Mouse (Mus musculus) heart, embryonic 14.5 days (tissue): ENCODE measurements around the gene Ahdc1. TPM values are rescaled to one million over a fixed set of nuclear protein-coding genes. Genes with fewer than 3 reads are reported as not detected.

ENCODE experiments used
- ATAC-seq: fragments of 200-750 bp; cut with Nextera tagmentation; 2 replicates; pipeline ENCODE4 v1.8.0; 2017; ENCODE audit warnings: low read depth, moderate TSS enrichment; ENCODE audit not compliant: insufficient number of reproducible peaks, insufficient read depth, low FRiP score
- H3K27ac ChIP-seq, 2 experiments: fragments of 200-500 bp in 1 of 2; fragments of 300-500 bp in 1 of 2; sonication (generic) in 1 of 2; replicated peaks in 1 of 2; 2 replicates each; pipeline ENCODE4 v1.5.1; 2012 to 2014; ENCODE audit warnings: low read depth in 2 of 2, low read length in 2 of 2, control low read depth in 1 of 2, mild to moderate bottlenecking in 1 of 2, mixed read lengths in 1 of 2; ENCODE audit not compliant: control insufficient read depth in 1 of 2, insufficient read depth in 1 of 2
- H3K27me3 ChIP-seq: fragments of 300-500 bp; sonication (generic); 2 replicates; pipeline ENCODE4 v1.6.1; 2014; ENCODE audit warnings: mild to moderate bottlenecking, low read length, control low read depth; ENCODE audit not compliant: control insufficient read depth, insufficient read depth
- H3K36me3 ChIP-seq: fragments of 300-500 bp; sonication (generic); 2 replicates; pipeline ENCODE4 v1.6.1; 2014; ENCODE audit warnings: mild to moderate bottlenecking, control low read depth, low read length, mixed read lengths; ENCODE audit not compliant: control insufficient read depth, insufficient read depth
- H3K4me1 ChIP-seq, 2 experiments: fragments of 200-500 bp in 1 of 2; fragments of 300-500 bp in 1 of 2; sonication (generic) in 1 of 2; 2 replicates each; pipeline ENCODE4 v1.6.1; 2012 to 2014; ENCODE audit warnings: low read length in 2 of 2, control low read depth in 1 of 2, mixed read lengths in 1 of 2; ENCODE audit not compliant: control insufficient read depth in 2 of 2, insufficient read depth in 2 of 2
- H3K4me2 ChIP-seq: fragments of 300-500 bp; sonication (generic); 2 replicates; pipeline ENCODE4 v1.6.1; 2014; ENCODE audit warnings: mild to moderate bottlenecking, low read length
- H3K4me3 ChIP-seq, 2 experiments: fragments of 200-500 bp in 1 of 2; fragments of 300-500 bp in 1 of 2; sonication (generic) in 1 of 2; 2 replicates each; pipeline ENCODE4 v1.5.1; 2012 to 2014; ENCODE audit warnings: low read length in 2 of 2, mild to moderate bottlenecking in 2 of 2, control low read depth in 1 of 2, low read depth in 1 of 2, moderate library complexity in 1 of 2; ENCODE audit not compliant: control insufficient read depth in 1 of 2, insufficient read depth in 1 of 2
- H3K9ac ChIP-seq: fragments of 300-500 bp; sonication (generic); 2 replicates; pipeline ENCODE4 v1.6.1; 2014; ENCODE audit warnings: mild to moderate bottlenecking, low read length
- H3K9me3 ChIP-seq: fragments of 300-500 bp; sonication (generic); 2 replicates; pipeline ENCODE4 v1.6.1; 2016; ENCODE audit warnings: low read length, control low read depth; ENCODE audit not compliant: control insufficient read depth
- WGBS: fragments of 180-500 bp; shearing (Covaris S2); extraction: QIAGEN DNeasy Blood & Tissue Kit; methylation state at CpG from one replicate; pipeline ENCODE4 v1.1.7; 2014; 5-methylcytosine and 5-hydroxymethylcytosine counted together
- polyA plus RNA-seq: library from polyadenylated mRNA; unstranded; fragments of >200 nt; fragmentation: Nextera tagmentation; extraction: Ambion mirVana; gene quantifications from 2 replicates; pipeline ENCODE4 v1.2.1, GENCODE M21; 2014

The Ahdc1 gene
- polyA plus RNA-seq, 1 experiment from 2014 or later, result 9.0 TPM

- peaks cover 67 to 85% of the 10 kb centered on the region in 2 experiments for H3K4me1 ChIP-seq
- 19% methylated on average over 4 of the region's 4 CpGs for WGBS
- peak overlapping the region; percentile 98 for H3K4me2 ChIP-seq
- H3K9me3 ChIP-seq, result no peaks in the 10 kb centered on the region
- no peaks in the 10 kb centered on the region for H3K27me3 ChIP-seq
- H3K27ac ChIP-seq, result peak overlapping the region; percentile 73 to 80
- no peaks in the 10 kb centered on the region for H3K36me3 ChIP-seq
- H3K9ac ChIP-seq, result peak overlapping the region; percentile 61
- ATAC-seq, result no peak
- peak overlapping the region in 1 of 2 experiments; percentile 1; a peak in 1 of 4 replicates for H3K4me3 ChIP-seq
These were observed 31.2 kb downstream of the Ahdc1 start for GRCm38 (mm10) chr4:133042244-133042643.

GRCm38 (mm10) chr4:133042651-133043635, 31.9 kb downstream of the Ahdc1 start:
- no peaks in the 10 kb centered on the region for H3K27me3 ChIP-seq
- H3K4me1 ChIP-seq, result peaks cover 69 to 85% of the 10 kb centered on the region in 2 experiments
- WGBS, result 5% methylated on average over 28 of the region's 28 CpGs
- ATAC-seq, result no peak
- H3K36me3 ChIP-seq, result no peaks in the 10 kb centered on the region
- peak overlapping the region in 1 of 2 experiments; percentile 15; a peak in 2 of 4 replicates for H3K4me3 ChIP-seq
- peak overlapping the region; percentile 98 for H3K4me2 ChIP-seq
- peak overlapping the region; percentile 61 for H3K9ac ChIP-seq
- H3K9me3 ChIP-seq, result no peaks in the 10 kb centered on the region
- H3K27ac ChIP-seq, result peak overlapping the region; percentile 73 to 80

GRCm38 (mm10) chr4:133043798-133044646, 33.0 kb downstream of the Ahdc1 start:
- no peak overlapping the region for H3K4me3 ChIP-seq
- H3K9ac ChIP-seq, result peak overlapping the region; percentile 61
- peak overlapping the region; percentile 98 for H3K4me2 ChIP-seq
- no peaks in the 10 kb centered on the region for H3K27me3 ChIP-seq
- peak overlapping the region; percentile 73 to 80 for H3K27ac ChIP-seq
- H3K4me1 ChIP-seq, result peaks cover 77 to 91% of the 10 kb centered on the region in 2 experiments
- no peak for ATAC-seq
- H3K9me3 ChIP-seq, result no peaks in the 10 kb centered on the region
- H3K36me3 ChIP-seq, result no peaks in the 10 kb centered on the region
- WGBS, result 33% methylated on average over 6 of the region's 6 CpGs

GRCm38 (mm10) chr4:133044647-133045094, 33.6 kb downstream of the Ahdc1 start:
- Histone ChIP-seq H3K9ac (peak overlapping the region; percentile 61), H3K27me3 (no peaks in the 10 kb centered on the region), H3K4me3 (no peak overlapping the region), H3K9me3 (no peaks in the 10 kb centered on the region), H3K4me2 (peak overlapping the region; percentile 26), H3K4me1 (peaks cover 83 to 97% of the 10 kb centered on the region in 2 experiments), H3K36me3 (no peaks in the 10 kb centered on the region), H3K27ac (peak overlapping the region; percentile 73 to 80; a peak in 3 of 4 replicates)
- WGBS, result 29% methylated on average over 6 of the region's 6 CpGs
- no peak for ATAC-seq

GRCm38 (mm10) chr4:133045771-133046474, 34.9 kb downstream of the Ahdc1 start:
- no peak for ATAC-seq

GRCm38 (mm10) chr4:133046691-133047352, 35.8 kb downstream of the Ahdc1 start:
- Histone ChIP-seq H3K9ac (peak overlapping the region; percentile 35), H3K4me3 (no peak overlapping the region), H3K9me3 (no peaks in the 10 kb centered on the region), H3K27me3 (no peaks in the 10 kb centered on the region), H3K4me1 (peaks cover 91 to 100% of the 10 kb centered on the region in 2 experiments), H3K36me3 (no peaks in the 10 kb centered on the region), H3K27ac (peak overlapping the region in 1 of 2 experiments; percentile 50; a peak in 2 of 4 replicates), H3K4me2 (peak overlapping the region; percentile 18; the same call in 1 of the 2 replicates)
- 44% methylated on average over 12 of the region's 12 CpGs for WGBS
- ATAC-seq, result no peak

More at GRCm38 (mm10) chr4:133045771-133046474, 34.9 kb downstream of the Ahdc1 start:
- peak overlapping the region; percentile 20 to 80; a peak in 2 of 4 replicates for H3K27ac ChIP-seq
- H3K4me1 ChIP-seq, result peaks cover 90 to 100% of the 10 kb centered on the region in 2 experiments
- no peaks in the 10 kb centered on the region for H3K27me3 ChIP-seq
- H3K36me3 ChIP-seq, result no peaks in the 10 kb centered on the region
- 43% methylated on average over 11 of the region's 11 CpGs for WGBS
- peak overlapping the region; percentile 26; the same call in 1 of the 2 replicates for H3K4me2 ChIP-seq
- no peaks in the 10 kb centered on the region for H3K9me3 ChIP-seq
- no peak overlapping the region for H3K4me3 ChIP-seq
- H3K9ac ChIP-seq, result peak overlapping the region; percentile 61; the same call in 1 of the 2 replicates
